Mouse (Mus musculus): ENCODE results near the gene Itgb6. TPM values are rescaled to one million over a fixed set of nuclear protein-coding genes. Genes with fewer than 3 reads are reported as not detected.

Itgb6 gene
- total RNA-seq, 2 experiments from 2014 or later, result 0.10 TPM; not detected in 1

GRCm38 (mm10) chr2:60713857-60714256 is 8.6 kb downstream of the Itgb6 start:
- no peak for DNase-seq (ENCODE audit: extremely low spot score in 1 of 2, low spot score in 1 of 2)

- no peak for DNase-seq (ENCODE audit: extremely low spot score in 1 of 2, low spot score in 1 of 2)
Measured at GRCm38 (mm10) chr2:60712891-60713290, 9.6 kb downstream of the Itgb6 start.

DNA sequence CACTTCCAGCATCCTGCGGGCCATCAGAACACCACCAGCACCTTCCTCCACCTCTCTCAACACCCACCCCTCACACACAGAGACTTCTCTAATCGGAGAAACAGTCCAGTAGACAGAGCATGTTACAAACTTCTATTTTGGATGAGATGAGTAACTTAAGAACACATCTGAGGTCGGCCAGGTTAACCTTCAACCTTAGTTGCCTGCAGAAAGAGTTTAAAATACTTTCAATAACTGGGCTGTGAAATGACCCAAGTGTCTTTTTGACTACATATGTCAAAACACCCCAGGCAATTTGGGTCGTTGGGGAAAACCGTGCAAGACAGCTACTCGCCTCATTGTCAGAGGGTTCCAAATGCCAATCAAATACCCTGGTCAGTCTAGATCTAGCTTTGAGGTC is 10.0 kb downstream of the Itgb6 start:
- DNase-seq (ENCODE audit: extremely low spot score in 1 of 2, low spot score in 1 of 2), result no peak

DNA sequence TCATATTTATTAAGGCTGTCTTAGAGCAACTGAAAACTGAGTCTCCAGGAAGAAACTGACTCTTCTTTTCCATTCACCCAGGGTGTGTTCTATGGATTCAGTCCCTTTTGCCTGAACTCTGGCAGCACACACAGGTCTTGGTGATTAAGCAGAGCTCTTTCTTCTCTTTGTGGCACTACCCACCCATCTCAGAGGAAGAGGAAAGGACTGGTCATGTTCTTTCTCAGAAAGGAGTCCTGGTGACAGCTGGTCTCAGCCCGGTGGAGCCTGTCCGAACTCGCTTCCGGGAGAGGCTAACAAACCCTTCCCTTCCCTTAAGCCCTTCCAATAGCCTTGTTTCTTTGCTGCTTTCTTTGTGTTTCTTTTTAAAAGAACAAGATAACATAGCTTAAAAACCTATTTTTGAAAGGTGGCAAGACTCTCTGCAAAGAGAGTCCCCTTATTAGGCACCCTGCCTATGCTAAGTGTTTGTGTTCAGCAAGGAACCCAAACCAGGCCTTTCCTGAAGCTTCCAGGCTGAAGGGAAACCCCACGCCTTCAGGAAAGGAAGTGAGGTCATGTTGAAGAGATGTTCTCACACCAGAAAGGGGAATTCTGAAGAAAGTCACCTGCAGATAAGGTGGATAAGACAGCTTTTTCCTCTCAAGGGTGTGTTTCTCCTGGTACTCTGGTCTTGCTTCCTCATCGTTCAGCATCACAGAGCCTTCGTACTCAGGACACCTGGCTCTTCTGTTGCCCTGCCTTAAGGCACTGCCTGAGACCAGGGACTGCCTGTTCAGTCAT is 11.2 kb downstream of the Itgb6 start:
- DNase-seq (ENCODE audit: extremely low spot score in 1 of 2, low spot score in 1 of 2), result no peak

GRCm38 (mm10) chr2:60710317-60710716 is 12.1 kb downstream of the Itgb6 start:
- DNase-seq (ENCODE audit: extremely low spot score in 1 of 2, low spot score in 1 of 2), result no peak

GRCm38 (mm10) chr2:60708671-60709070 is 13.8 kb downstream of the Itgb6 start:
- no peak for DNase-seq (ENCODE audit: extremely low spot score in 1 of 2, low spot score in 1 of 2)

DNA sequence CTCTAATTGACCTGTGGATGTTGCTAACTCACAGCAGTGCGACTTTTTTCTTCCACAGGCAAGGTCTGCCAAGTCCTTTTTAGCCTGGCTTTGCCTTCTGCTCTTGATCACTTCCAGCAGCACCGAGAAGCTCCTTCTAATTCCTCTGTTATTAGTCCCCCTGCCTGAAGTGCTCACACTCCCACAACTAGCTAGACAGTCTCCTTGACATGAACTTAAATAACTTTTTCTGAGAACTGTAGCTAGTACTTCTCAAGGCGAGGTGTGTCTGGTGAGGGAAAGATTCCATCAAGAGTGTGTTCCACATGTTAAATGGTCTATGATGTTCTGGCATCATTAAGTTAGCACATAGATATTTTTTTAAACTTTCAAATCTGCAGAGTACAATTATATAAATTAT is 15.6 kb downstream of the Itgb6 start:
- DNase-seq (ENCODE audit: extremely low spot score in 1 of 2, low spot score in 1 of 2), result no peak

- DNase-seq (ENCODE audit: extremely low spot score in 1 of 2, low spot score in 1 of 2), result no peak
Measured at GRCm38 (mm10) chr2:60705426-60705825, 17.0 kb downstream of the Itgb6 start.

DNA sequence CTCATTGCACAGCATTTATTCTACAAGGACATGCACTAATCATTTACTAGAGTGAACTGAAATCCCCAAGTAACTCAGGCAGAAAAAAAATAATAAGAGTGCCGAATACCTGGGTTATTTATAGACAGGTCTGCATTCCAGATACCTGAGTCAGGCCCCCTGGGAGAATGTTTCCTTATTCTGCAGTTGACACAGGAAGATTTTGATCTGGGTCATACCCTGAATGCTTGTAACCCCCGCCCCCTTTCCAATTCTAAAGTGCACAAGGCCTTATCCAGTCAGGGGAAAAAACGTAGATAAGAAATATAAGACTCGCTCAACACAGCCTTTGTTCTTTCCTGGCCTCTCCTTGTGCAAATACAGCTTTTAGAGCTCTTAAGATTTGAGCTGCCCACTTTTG is 19.1 kb downstream of the Itgb6 start:
- DNase-seq (ENCODE audit: extremely low spot score in 1 of 2, low spot score in 1 of 2), result no peak

DNA sequence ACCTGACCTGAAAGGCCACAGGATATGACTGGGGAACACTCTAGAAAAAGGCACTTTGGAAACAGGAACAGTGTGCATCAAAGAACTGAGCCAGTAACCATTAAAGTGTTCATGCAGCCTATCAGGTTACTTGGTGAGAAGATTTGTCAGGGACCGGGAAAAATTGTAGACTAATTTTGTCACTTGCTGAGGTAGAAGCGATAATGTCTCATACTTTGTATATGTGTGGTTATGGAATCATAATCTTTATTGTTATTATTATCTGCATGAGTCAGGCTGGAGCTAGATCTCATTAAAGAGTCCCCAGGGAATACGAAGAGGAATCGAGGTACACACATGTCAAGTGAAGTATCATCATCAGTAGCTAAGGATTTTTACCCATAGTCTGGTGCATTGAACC is 21.5 kb downstream of the Itgb6 start:
- DNase-seq (ENCODE audit: extremely low spot score in 1 of 2, low spot score in 1 of 2), result no peak

GRCm38 (mm10) chr2:60700013-60700412 is 22.4 kb downstream of the Itgb6 start:
- DNase-seq (ENCODE audit: extremely low spot score in 1 of 2, low spot score in 1 of 2), result no peak

GRCm38 (mm10) chr2:60699591-60699990 is 22.9 kb downstream of the Itgb6 start:
- DNase-seq (ENCODE audit: extremely low spot score in 1 of 2, low spot score in 1 of 2), result no peak

DNA sequence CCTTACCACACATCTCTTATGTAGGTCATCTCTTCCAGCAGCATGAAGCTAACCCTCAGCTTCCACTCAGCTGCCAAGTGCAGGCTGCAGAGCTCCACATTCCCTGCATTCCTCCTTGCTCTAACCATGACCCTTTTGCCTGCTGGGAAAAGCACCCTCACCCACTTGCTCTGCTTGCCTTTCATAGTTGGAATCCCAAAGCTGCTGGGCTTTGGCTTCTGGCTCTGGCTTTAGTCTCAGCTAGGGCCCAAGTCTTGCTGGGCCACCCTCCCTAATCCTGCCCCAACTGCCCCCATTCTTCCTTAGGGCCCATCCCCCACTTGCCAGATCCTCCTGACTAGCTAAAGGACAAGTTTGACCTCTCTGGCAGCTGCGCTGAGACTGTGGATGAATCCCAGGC is 24.3 kb downstream of the Itgb6 start:
- DNase-seq (ENCODE audit: extremely low spot score in 1 of 2, low spot score in 1 of 2), result no peak

DNA sequence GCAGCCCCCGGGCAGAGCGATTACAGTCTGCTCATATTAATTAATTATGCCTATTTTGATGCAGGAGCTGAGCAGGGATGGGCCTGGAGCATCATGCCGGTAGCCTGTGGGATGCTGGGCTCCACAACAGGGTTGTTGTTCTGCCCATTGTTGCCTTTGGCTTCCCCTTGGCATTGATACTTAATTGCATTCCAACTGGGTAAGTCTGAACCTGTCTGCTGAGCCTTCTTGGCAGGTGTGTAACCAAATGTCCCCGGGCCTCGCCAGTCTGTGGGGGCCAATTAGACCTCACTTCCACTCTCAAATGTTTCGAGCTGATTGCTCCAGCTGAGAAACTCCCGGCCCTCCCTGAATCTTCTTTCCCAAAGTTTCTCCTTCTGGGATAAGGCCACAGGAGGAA is 24.9 kb downstream of the Itgb6 start:
- no peak for DNase-seq (ENCODE audit: extremely low spot score in 1 of 2, low spot score in 1 of 2)

DNA sequence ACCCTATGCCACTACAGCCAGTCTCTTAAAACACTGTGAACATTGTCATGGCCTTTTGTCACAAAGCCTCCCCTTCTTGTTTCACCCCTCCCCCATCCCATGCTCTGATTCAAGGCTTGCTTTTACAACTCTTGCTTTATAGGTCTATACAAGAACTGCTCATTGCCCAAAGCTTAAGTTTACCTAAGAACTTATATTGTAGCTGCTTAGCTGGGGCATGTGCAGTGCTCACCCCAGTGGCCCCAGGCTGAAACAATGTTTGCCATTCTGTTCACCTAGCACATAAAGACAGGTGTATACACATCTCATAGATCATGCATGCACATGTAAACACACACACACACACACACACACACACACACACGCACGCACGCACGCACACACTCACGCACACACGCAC is 25.9 kb downstream of the Itgb6 start:
- DNase-seq (ENCODE audit: extremely low spot score in 1 of 2, low spot score in 1 of 2), result no peak

DNA sequence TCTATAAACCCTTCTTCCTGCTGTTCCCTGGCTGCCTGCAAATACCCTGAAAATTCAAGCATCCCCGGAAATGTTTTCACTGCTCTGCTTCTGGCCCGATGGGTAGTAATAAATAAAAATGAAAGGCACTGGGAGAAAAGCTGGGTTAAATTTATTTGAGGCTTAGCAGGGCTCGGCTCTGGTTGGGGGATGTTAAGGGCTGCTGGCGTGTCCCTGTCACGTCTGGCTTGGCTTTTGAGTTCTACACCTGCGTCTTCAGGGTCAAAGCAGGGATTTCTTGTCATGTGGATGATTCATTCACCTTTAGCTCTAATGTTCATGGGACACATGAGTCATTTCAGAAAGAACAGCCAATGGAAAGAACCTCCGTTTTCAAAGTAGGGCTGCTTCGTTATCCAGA is 26.7 kb downstream of the Itgb6 start:
- DNase-seq (ENCODE audit: extremely low spot score in 1 of 2, low spot score in 1 of 2), result no peak

GRCm38 (mm10) chr2:60694563-60694962 is 27.9 kb downstream of the Itgb6 start:
- DNase-seq (ENCODE audit: extremely low spot score in 1 of 2, low spot score in 1 of 2), result no peak

DNA sequence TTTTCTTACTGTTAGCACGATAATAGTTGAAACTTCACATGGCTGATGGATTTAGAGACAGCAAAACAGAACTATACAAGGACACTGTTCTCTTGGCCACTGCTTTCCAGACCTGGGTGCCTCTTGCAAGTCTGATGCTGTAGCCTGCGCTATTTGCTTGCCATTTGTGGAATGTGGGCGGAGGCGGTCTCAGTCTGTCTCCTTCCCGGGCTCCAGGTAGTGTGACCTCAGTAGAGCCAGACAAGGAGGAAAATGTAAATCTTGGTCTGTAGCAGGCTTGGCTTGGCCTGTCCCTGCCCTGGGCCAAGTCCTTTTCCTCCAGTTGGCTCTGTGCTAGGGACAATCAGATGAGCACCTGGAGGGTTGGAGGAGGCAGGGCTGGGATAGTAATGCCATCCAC is 30.2 kb downstream of the Itgb6 start:
- no peak for DNase-seq (ENCODE audit: extremely low spot score in 1 of 2, low spot score in 1 of 2)

GRCm38 (mm10) chr2:60690212-60690611 is 32.2 kb downstream of the Itgb6 start:
- no peak for DNase-seq (ENCODE audit: extremely low spot score in 1 of 2, low spot score in 1 of 2)

DNA sequence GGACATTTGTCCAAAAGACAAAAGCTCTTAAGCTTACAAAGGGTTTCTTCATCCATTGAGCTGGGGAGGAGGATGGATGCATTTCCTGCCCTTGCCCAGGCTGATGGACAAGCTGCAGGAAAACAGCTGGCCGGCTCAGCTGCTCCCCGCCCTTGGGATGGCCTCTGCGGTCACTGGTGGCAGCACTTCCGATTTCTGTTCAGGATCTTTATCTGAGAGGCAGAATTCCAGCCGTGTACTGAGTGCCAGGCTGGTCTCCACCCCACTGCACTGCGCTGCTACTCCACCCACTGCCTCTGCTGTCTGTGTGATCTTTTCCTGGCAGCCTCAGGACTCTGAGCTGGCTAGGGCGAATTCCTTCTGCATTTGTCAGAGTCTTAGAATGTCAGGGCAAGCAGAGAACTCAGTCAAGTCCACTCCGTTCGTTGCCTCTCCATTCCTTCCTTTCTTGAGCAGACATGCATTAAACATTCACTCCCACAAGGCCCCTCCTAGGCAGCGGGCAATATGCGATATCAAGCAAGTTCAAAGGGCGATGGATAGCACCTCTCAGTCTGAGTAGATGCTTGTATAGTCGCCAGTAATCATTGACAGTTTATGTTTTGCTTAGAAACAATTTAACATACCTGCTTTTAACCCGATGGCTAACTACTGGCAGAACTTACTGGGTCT is 33.4 kb downstream of the Itgb6 start:
- DNase-seq (ENCODE audit: extremely low spot score in 1 of 2, low spot score in 1 of 2), result no peak

- DNase-seq (ENCODE audit: extremely low spot score in 1 of 2, low spot score in 1 of 2), result no peak
Measured at GRCm38 (mm10) chr2:60688150-60688549, 34.3 kb downstream of the Itgb6 start.

- DNase-seq (ENCODE audit: extremely low spot score in 1 of 2, low spot score in 1 of 2), result no peak
Measured at GRCm38 (mm10) chr2:60685973-60686372, 36.5 kb downstream of the Itgb6 start.
